Mouse (Mus musculus) spleen, postnatal 10 days (tissue): ENCODE results near the gene Cul7.

Experiments used
- DNase-seq, 2 experiments: peaks; one replicate each; pipeline ENCODE4 v3.0.0; 2021 to 2022; ENCODE audit warnings: low spot score in 2 of 2

Gene Cul7

GRCm38 (mm10) chr17:46650232-46651031, at the start of gene Cul7:
Cul7 (plus strand) TSS chr17:46650337.
- peak; percentile 60 to 86 for DNase-seq

- DNase-seq: no peak
Observed at GRCm38 (mm10) chr17:46600569-46600968, 49.6 kb upstream of the Cul7 start.

- DNase-seq: no peak
Observed at GRCm38 (mm10) chr17:46602212-46602611, 47.9 kb upstream of the Cul7 start.

GRCm38 (mm10) chr17:46603229-46603628, 46.9 kb upstream of the Cul7 start:
- no peak for DNase-seq

GRCm38 (mm10) chr17:46605126-46605525, 45.0 kb upstream of the Cul7 start:
- no peak for DNase-seq

- no peak for DNase-seq
Observed at GRCm38 (mm10) chr17:46605987-46606386, 44.1 kb upstream of the Cul7 start.

GRCm38 (mm10) chr17:46609721-46610514, 40.2 kb upstream of the Cul7 start:
- no peak for DNase-seq

- DNase-seq: no peak
Observed at GRCm38 (mm10) chr17:46611316-46611715, 38.8 kb upstream of the Cul7 start.

GRCm38 (mm10) chr17:46612189-46612588, 37.9 kb upstream of the Cul7 start:
- DNase-seq: no peak

GRCm38 (mm10) chr17:46612820-46613219, 37.3 kb upstream of the Cul7 start:
- DNase-seq: no peak

GRCm38 (mm10) chr17:46613229-46613628, 36.9 kb upstream of the Cul7 start:
- DNase-seq: no peak

- DNase-seq: no peak
Observed at GRCm38 (mm10) chr17:46617799-46618198, 32.3 kb upstream of the Cul7 start.

GRCm38 (mm10) chr17:46618394-46618768, 31.8 kb upstream of the Cul7 start:
- DNase-seq: no peak

- no peak for DNase-seq
Observed at GRCm38 (mm10) chr17:46618769-46619682, 31.1 kb upstream of the Cul7 start.

GRCm38 (mm10) chr17:46619683-46620357, 30.3 kb upstream of the Cul7 start:
- no peak for DNase-seq

- no peak for DNase-seq
Observed at GRCm38 (mm10) chr17:46621324-46621723, 28.8 kb upstream of the Cul7 start.

GRCm38 (mm10) chr17:46622269-46622668, 27.9 kb upstream of the Cul7 start:
- no peak for DNase-seq

- DNase-seq: no peak
Observed at GRCm38 (mm10) chr17:46623819-46624557, 26.1 kb upstream of the Cul7 start.

GRCm38 (mm10) chr17:46624598-46624997, 25.5 kb upstream of the Cul7 start:
- DNase-seq: no peak

- no peak for DNase-seq
Observed at GRCm38 (mm10) chr17:46627409-46627808, 22.7 kb upstream of the Cul7 start.

- DNase-seq: no peak
Observed at GRCm38 (mm10) chr17:46628471-46628790, 21.7 kb upstream of the Cul7 start.
